Mouse (Mus musculus) megakaryocyte, embryonic 14.5 days (primary cell): ENCODE data around the gene Ccdc14.

Experiments used
- FLI1 ChIP-seq: IDR thresholded peaks from 2 replicates; pipeline ENCODE4 v1.6.1; 2012; ENCODE audit warnings: low read length, inconsistent platforms, mixed read lengths
- GATA1 ChIP-seq: IDR thresholded peaks from 3 replicates; pipeline ENCODE4 v1.6.1; 2012; ENCODE audit warnings: mixed read lengths, low read length, inconsistent platforms, borderline replicate concordance

DNA sequence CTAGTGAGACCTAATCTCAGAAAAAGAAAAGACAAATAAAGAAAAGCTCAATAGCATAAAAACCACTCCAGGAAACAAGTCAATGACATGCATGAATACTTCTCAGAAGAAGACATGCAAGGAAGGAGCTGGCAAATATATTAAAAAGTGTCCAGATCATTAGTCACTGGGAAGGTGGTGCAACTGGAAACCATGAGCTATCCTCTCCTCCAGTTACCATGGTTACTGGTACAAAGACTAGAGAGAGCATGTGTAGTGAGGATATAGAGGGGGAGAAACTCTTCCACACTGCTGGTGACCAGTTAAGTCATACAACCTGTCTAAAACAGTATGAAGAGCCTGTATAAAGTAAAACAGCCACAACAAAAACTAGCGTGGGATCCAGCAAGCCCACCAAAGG lies 75.8 kb downstream of the Ccdc14 start:
- TF ChIP-seq GATA1 (no peak), FLI1 (no peak)
